Mouse (Mus musculus): ENCODE data around the gene Igf1. TPM values are rescaled to one million over a fixed set of nuclear protein-coding genes. Genes with fewer than 3 reads are reported as not detected.

Igf1 gene
- polyA plus RNA-seq, 1 experiment from 2014 or later: 18.6 TPM

- H3K4me1 ChIP-seq (replicated peaks; ENCODE audit: control insufficient read depth, insufficient read depth, low read length): no peaks in the 10 kb centered on the region
- no peaks in the 10 kb centered on the region for H3K27me3 ChIP-seq (ENCODE audit: control insufficient read depth, insufficient read depth, low read length)
- H3K27ac ChIP-seq: no peak overlapping the region
- no peak overlapping the region for H3K4me2 ChIP-seq (replicated peaks)
- no peaks in the 10 kb centered on the region for H3K9me3 ChIP-seq (ENCODE audit: control insufficient read depth, low read length)
- no peak overlapping the region for H3K4me3 ChIP-seq (replicated peaks; ENCODE audit: low read length)
- ATAC-seq (ENCODE audit: low FRiP score) (no peak), DNase-seq (ENCODE audit: low spot score) (no peak)
- WGBS: 90% methylated on average over 1 of the region's 1 CpGs
- H3K9ac ChIP-seq: no peak overlapping the region
- no peaks in the 10 kb centered on the region for H3K36me3 ChIP-seq (replicated peaks; ENCODE audit: control insufficient read depth, insufficient read depth)
These were observed 18.6 kb upstream of the Igf1 start for GRCm38 (mm10) chr10:87839454-87839853.

- H3K27me3 ChIP-seq (ENCODE audit: control insufficient read depth, insufficient read depth, low read length): no peaks in the 10 kb centered on the region
- H3K36me3 ChIP-seq (replicated peaks; ENCODE audit: control insufficient read depth, insufficient read depth): no peaks in the 10 kb centered on the region
- 87% methylated on average over 4 of the region's 4 CpGs for WGBS
- no peaks in the 10 kb centered on the region for H3K4me1 ChIP-seq (replicated peaks; ENCODE audit: control insufficient read depth, insufficient read depth, low read length)
- no peaks in the 10 kb centered on the region for H3K9me3 ChIP-seq (ENCODE audit: control insufficient read depth, low read length)
- no peak overlapping the region for H3K4me3 ChIP-seq (replicated peaks; ENCODE audit: low read length)
- no peak overlapping the region for H3K27ac ChIP-seq
- ATAC-seq (ENCODE audit: low FRiP score) (no peak), DNase-seq (ENCODE audit: low spot score) (no peak)
- H3K9ac ChIP-seq: no peak overlapping the region
- H3K4me2 ChIP-seq (replicated peaks): no peak overlapping the region
These were observed 15.6 kb upstream of the Igf1 start for GRCm38 (mm10) chr10:87842501-87842900.

- Histone ChIP-seq H3K4me1 (replicated peaks; ENCODE audit: control insufficient read depth, insufficient read depth, low read length) (no peaks in the 10 kb centered on the region), H3K4me3 (replicated peaks; ENCODE audit: low read length) (no peak overlapping the region), H3K9ac (no peak overlapping the region), H3K9me3 (ENCODE audit: control insufficient read depth, low read length) (no peaks in the 10 kb centered on the region), H3K36me3 (replicated peaks; ENCODE audit: control insufficient read depth, insufficient read depth) (no peaks in the 10 kb centered on the region), H3K27me3 (ENCODE audit: control insufficient read depth, insufficient read depth, low read length) (no peaks in the 10 kb centered on the region), H3K4me2 (replicated peaks) (no peak overlapping the region), H3K27ac (no peak overlapping the region)
- no peak for ATAC-seq (ENCODE audit: low FRiP score)
- WGBS: 48% methylated on average over 8 of the region's 8 CpGs
- no peak for DNase-seq (ENCODE audit: low spot score)
These were observed 13.0 kb upstream of the Igf1 start for GRCm38 (mm10) chr10:87844917-87845552.

GRCm38 (mm10) chr10:87847882-87848281, 10.2 kb upstream of the Igf1 start:
- no peaks in the 10 kb centered on the region for H3K27me3 ChIP-seq (ENCODE audit: control insufficient read depth, insufficient read depth, low read length)
- H3K9ac ChIP-seq: no peak overlapping the region
- 55% methylated on average over 4 of the region's 4 CpGs for WGBS
- H3K36me3 ChIP-seq (replicated peaks; ENCODE audit: control insufficient read depth, insufficient read depth): no peaks in the 10 kb centered on the region
- H3K4me1 ChIP-seq (replicated peaks; ENCODE audit: control insufficient read depth, insufficient read depth, low read length): no peaks in the 10 kb centered on the region
- DNase-seq (ENCODE audit: low spot score): no peak
- no peak overlapping the region for H3K4me3 ChIP-seq (replicated peaks; ENCODE audit: low read length)
- no peaks in the 10 kb centered on the region for H3K9me3 ChIP-seq (ENCODE audit: control insufficient read depth, low read length)
- no peak overlapping the region for H3K27ac ChIP-seq
- no peak overlapping the region for H3K4me2 ChIP-seq (replicated peaks)
- no peak for ATAC-seq (ENCODE audit: low FRiP score)

GRCm38 (mm10) chr10:87848419-87848818, 9.6 kb upstream of the Igf1 start:
- no peak for ATAC-seq (ENCODE audit: low FRiP score)
- H3K4me3 ChIP-seq (replicated peaks; ENCODE audit: low read length): no peak overlapping the region
- H3K9me3 ChIP-seq (ENCODE audit: control insufficient read depth, low read length): no peaks in the 10 kb centered on the region
- H3K4me1 ChIP-seq (replicated peaks; ENCODE audit: control insufficient read depth, insufficient read depth, low read length): no peaks in the 10 kb centered on the region
- no peak for DNase-seq (ENCODE audit: low spot score)
- no peak overlapping the region for H3K9ac ChIP-seq
- WGBS: 75% methylated on average over 2 of the region's 2 CpGs
- H3K27me3 ChIP-seq (ENCODE audit: control insufficient read depth, insufficient read depth, low read length): no peaks in the 10 kb centered on the region
- no peak overlapping the region for H3K4me2 ChIP-seq (replicated peaks)
- H3K27ac ChIP-seq: no peak overlapping the region
- no peaks in the 10 kb centered on the region for H3K36me3 ChIP-seq (replicated peaks; ENCODE audit: control insufficient read depth, insufficient read depth)

- Histone ChIP-seq H3K9me3 (ENCODE audit: control insufficient read depth, low read length) (no peaks in the 10 kb centered on the region), H3K4me1 (replicated peaks; ENCODE audit: control insufficient read depth, insufficient read depth, low read length) (no peaks in the 10 kb centered on the region), H3K36me3 (replicated peaks; ENCODE audit: control insufficient read depth, insufficient read depth) (no peaks in the 10 kb centered on the region), H3K4me3 (replicated peaks; ENCODE audit: low read length) (no peak overlapping the region), H3K27me3 (ENCODE audit: control insufficient read depth, insufficient read depth, low read length) (no peaks in the 10 kb centered on the region), H3K4me2 (replicated peaks) (no peak overlapping the region), H3K9ac (no peak overlapping the region), H3K27ac (no peak overlapping the region)
- ATAC-seq (ENCODE audit: low FRiP score) (no peak), DNase-seq (ENCODE audit: low spot score) (no peak)
- 62% methylated on average over 3 of the region's 3 CpGs for WGBS
These were observed 6.6 kb upstream of the Igf1 start for GRCm38 (mm10) chr10:87851492-87851891.

- no peak overlapping the region for H3K4me3 ChIP-seq (replicated peaks; ENCODE audit: low read length)
- no peak overlapping the region for H3K4me2 ChIP-seq (replicated peaks)
- H3K9ac ChIP-seq: no peak overlapping the region
- ATAC-seq (ENCODE audit: low FRiP score) (no peak), DNase-seq (ENCODE audit: low spot score) (peak; percentile 58)
- H3K9me3 ChIP-seq (ENCODE audit: control insufficient read depth, low read length): no peaks in the 10 kb centered on the region
- H3K4me1 ChIP-seq (replicated peaks; ENCODE audit: control insufficient read depth, insufficient read depth, low read length): peaks cover 9% of the 10 kb centered on the region; the same call in 1 of the 2 replicates
- 4% methylated on average over 5 of the region's 5 CpGs for WGBS
- H3K27me3 ChIP-seq (ENCODE audit: control insufficient read depth, insufficient read depth, low read length): no peaks in the 10 kb centered on the region
- no peaks in the 10 kb centered on the region for H3K36me3 ChIP-seq (replicated peaks; ENCODE audit: control insufficient read depth, insufficient read depth)
- no peak overlapping the region for H3K27ac ChIP-seq
These were observed 3.7 kb upstream of the Igf1 start for GRCm38 (mm10) chr10:87854408-87854807.

GRCm38 (mm10) chr10:87855423-87856122, 2.5 kb upstream of the Igf1 start:
- H3K4me1 ChIP-seq (replicated peaks; ENCODE audit: control insufficient read depth, insufficient read depth, low read length): peaks cover 17% of the 10 kb centered on the region
- H3K4me3 ChIP-seq (replicated peaks; ENCODE audit: low read length): no peak overlapping the region
- H3K9ac ChIP-seq: no peak overlapping the region
- no peaks in the 10 kb centered on the region for H3K9me3 ChIP-seq (ENCODE audit: control insufficient read depth, low read length)
- ATAC-seq (ENCODE audit: low FRiP score): no peak
- no peak overlapping the region for H3K4me2 ChIP-seq (replicated peaks)
- WGBS: 80% methylated on average over 13 of the region's 13 CpGs
- H3K27me3 ChIP-seq (ENCODE audit: control insufficient read depth, insufficient read depth, low read length): no peaks in the 10 kb centered on the region
- no peaks in the 10 kb centered on the region for H3K36me3 ChIP-seq (replicated peaks; ENCODE audit: control insufficient read depth, insufficient read depth)
- no peak overlapping the region for H3K27ac ChIP-seq
- no peak for DNase-seq (ENCODE audit: low spot score)

GRCm38 (mm10) chr10:87857215-87857955, 680 bp upstream of the Igf1 start:
- WGBS: 61% methylated on average over 8 of the region's 8 CpGs
- H3K4me1 ChIP-seq (replicated peaks; ENCODE audit: control insufficient read depth, insufficient read depth, low read length): peaks cover 24% of the 10 kb centered on the region
- no peak for ATAC-seq (ENCODE audit: low FRiP score)
- no peak for DNase-seq (ENCODE audit: low spot score)
- no peak overlapping the region for H3K4me2 ChIP-seq (replicated peaks)
- no peaks in the 10 kb centered on the region for H3K27me3 ChIP-seq (ENCODE audit: control insufficient read depth, insufficient read depth, low read length)
- H3K9ac ChIP-seq: no peak overlapping the region
- no peak overlapping the region for H3K4me3 ChIP-seq (replicated peaks; ENCODE audit: low read length)
- no peaks in the 10 kb centered on the region for H3K9me3 ChIP-seq (ENCODE audit: control insufficient read depth, low read length)
- H3K27ac ChIP-seq: no peak overlapping the region
- H3K36me3 ChIP-seq (replicated peaks; ENCODE audit: control insufficient read depth, insufficient read depth): no peaks in the 10 kb centered on the region

Data from hindbrain, embryonic 14.5 days (tissue).